Mouse (Mus musculus) lung, postnatal 0 days (tissue): ENCODE results near the gene Aaas.

Experiments used
- CTCF ChIP-seq: IDR thresholded peaks from 2 replicates; pipeline ENCODE4 v1.5.1; 2016; ENCODE audit warnings: antibody characterized with exemption, mild to moderate bottlenecking
- EP300 ChIP-seq: IDR thresholded peaks from 2 replicates; pipeline ENCODE4 v1.6.1; 2016; ENCODE audit warnings: antibody characterized with exemption, mild to moderate bottlenecking, control low read depth

- no peak for TF ChIP-seq CTCF
- no peak for TF ChIP-seq EP300
Observed at GRCm38 (mm10) chr15:102356501-102357325, 6.1 kb upstream of the Aaas start.
